Mouse (Mus musculus): ENCODE data around the gene Pigz. TPM values are rescaled to one million over a fixed set of nuclear protein-coding genes. Genes with fewer than 3 reads are reported as not detected.

Gene Pigz
- total and polyA plus RNA-seq, 3 experiments = 1.7 to 2.9 (median 2.3) TPM

- WGBS = 79% methylated on average over 6 of the region's 6 CpGs
- Histone ChIP-seq H3K4me1 (ENCODE audit: control insufficient read depth, insufficient read depth, low read length) (no peaks in the 10 kb centered on the region), H3K4me3 (no peak overlapping the region), H3K36me3 (ENCODE audit: control insufficient read depth, insufficient read depth, low read length) (no peaks in the 10 kb centered on the region), H3K79me2 (replicated peaks; ENCODE audit: control insufficient read depth, insufficient read depth, low read length) (no peaks in the 10 kb centered on the region), H3K9ac (ENCODE audit: low read depth, low read length) (no peak overlapping the region), H3K27ac (no peak overlapping the region), H3K27me3 (ENCODE audit: control insufficient read depth, insufficient read depth, low read length) (no peaks in the 10 kb centered on the region)
- TF ChIP-seq CTCF (IDR thresholded peaks at IDR 0.05) (no peak), EP300 (IDR thresholded peaks at IDR 0.05; ENCODE audit: insufficient read depth, low read depth, low read length) (no peak), POLR2A (IDR thresholded peaks at IDR 0.05; ENCODE audit: insufficient read depth, low read depth, low read length) (no peak)
- intact Hi-C loops (cut with DNase I) = no loop called here
- DNase-seq = no peak
These were observed 7.6 kb upstream of the Pigz start for GRCm38 (mm10) chr16:31926091-31926490.

GRCm38 (mm10) chr16:31926547-31927182, 7.0 kb upstream of the Pigz start:
- H3K4me3 ChIP-seq = no peak overlapping the region
- H3K79me2 ChIP-seq (replicated peaks; ENCODE audit: control insufficient read depth, insufficient read depth, low read length) = no peaks in the 10 kb centered on the region
- H3K27me3 ChIP-seq (ENCODE audit: control insufficient read depth, insufficient read depth, low read length) = no peaks in the 10 kb centered on the region
- no peak overlapping the region for H3K27ac ChIP-seq
- no peak overlapping the region for H3K9ac ChIP-seq (ENCODE audit: low read depth, low read length)
- no peaks in the 10 kb centered on the region for H3K4me1 ChIP-seq (ENCODE audit: control insufficient read depth, insufficient read depth, low read length)
- TF ChIP-seq CTCF (IDR thresholded peaks at IDR 0.05) = no peak
- TF ChIP-seq POLR2A (IDR thresholded peaks at IDR 0.05; ENCODE audit: insufficient read depth, low read depth, low read length) = no peak
- TF ChIP-seq EP300 (IDR thresholded peaks at IDR 0.05; ENCODE audit: insufficient read depth, low read depth, low read length) = no peak
- intact Hi-C loops (cut with DNase I) = no loop called here
- WGBS = 85% methylated on average over 13 of the region's 13 CpGs
- DNase-seq = no peak
- no peaks in the 10 kb centered on the region for H3K36me3 ChIP-seq (ENCODE audit: control insufficient read depth, insufficient read depth, low read length)

GRCm38 (mm10) chr16:31927412-31927811, 6.2 kb upstream of the Pigz start:
- Histone ChIP-seq H3K9ac (ENCODE audit: low read depth, low read length) (no peak overlapping the region), H3K36me3 (ENCODE audit: control insufficient read depth, insufficient read depth, low read length) (no peaks in the 10 kb centered on the region), H3K27ac (no peak overlapping the region), H3K4me3 (no peak overlapping the region), H3K4me1 (ENCODE audit: control insufficient read depth, insufficient read depth, low read length) (no peaks in the 10 kb centered on the region), H3K27me3 (ENCODE audit: control insufficient read depth, insufficient read depth, low read length) (no peaks in the 10 kb centered on the region), H3K79me2 (replicated peaks; ENCODE audit: control insufficient read depth, insufficient read depth, low read length) (no peaks in the 10 kb centered on the region)
- intact Hi-C loops (cut with DNase I) = no loop called here
- 82% methylated on average over 5 of the region's 5 CpGs for WGBS
- no peak for TF ChIP-seq CTCF (IDR thresholded peaks at IDR 0.05)
- no peak for TF ChIP-seq EP300 (IDR thresholded peaks at IDR 0.05; ENCODE audit: insufficient read depth, low read depth, low read length)
- TF ChIP-seq POLR2A (IDR thresholded peaks at IDR 0.05; ENCODE audit: insufficient read depth, low read depth, low read length) = no peak
- DNase-seq = no peak

DNA sequence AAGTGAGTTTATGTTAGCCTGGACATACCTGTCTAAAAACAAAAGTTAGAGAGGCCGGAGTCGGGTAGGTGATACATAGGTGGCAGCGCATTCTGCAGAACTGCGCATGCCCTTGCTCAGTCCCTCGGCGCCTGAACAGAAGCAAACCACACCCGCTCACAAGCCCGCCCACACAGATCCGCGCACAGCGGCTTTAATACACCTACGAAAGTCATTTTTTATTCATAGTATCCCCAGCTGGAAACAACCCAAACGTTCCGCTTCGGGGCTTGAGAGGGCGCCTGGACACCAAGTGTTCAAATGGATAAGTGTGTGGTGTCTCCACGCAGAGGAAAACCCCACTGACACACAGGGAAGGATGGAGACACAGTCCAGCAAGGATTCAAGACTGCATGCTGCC, 2.3 kb upstream of the Pigz start:
- no peak overlapping the region for H3K9ac ChIP-seq (ENCODE audit: low read depth, low read length)

DNA sequence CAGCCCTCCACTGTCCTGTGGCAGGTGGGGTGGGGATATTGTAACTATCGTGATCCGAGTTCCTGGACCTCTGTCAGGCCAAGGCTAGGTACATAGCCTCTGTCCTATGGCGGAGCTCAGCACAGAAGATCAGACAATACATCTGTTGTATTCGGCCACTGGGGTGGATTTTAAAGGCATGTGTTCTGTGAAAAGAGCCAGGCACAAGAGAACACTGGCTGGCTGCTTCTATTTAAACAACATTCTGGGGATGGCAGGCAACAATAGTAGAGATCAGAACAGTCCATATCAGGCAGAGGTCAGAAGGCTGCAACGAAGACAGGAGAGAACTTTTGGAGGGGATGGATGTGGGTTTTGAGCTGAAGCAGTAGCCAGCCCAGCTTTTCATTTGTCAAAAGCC, 1.4 kb upstream of the Pigz start:
- 70% methylated on average over 5 of the region's 5 CpGs for WGBS
- no peak for TF ChIP-seq POLR2A (IDR thresholded peaks at IDR 0.05; ENCODE audit: insufficient read depth, low read depth, low read length)
- TF ChIP-seq EP300 (IDR thresholded peaks at IDR 0.05; ENCODE audit: insufficient read depth, low read depth, low read length) = no peak
- TF ChIP-seq CTCF (IDR thresholded peaks at IDR 0.05) = no peak
- Histone ChIP-seq H3K4me3 (no peak overlapping the region), H3K79me2 (replicated peaks; ENCODE audit: control insufficient read depth, insufficient read depth, low read length) (no peaks in the 10 kb centered on the region), H3K27ac (no peak overlapping the region), H3K36me3 (ENCODE audit: control insufficient read depth, insufficient read depth, low read length) (no peaks in the 10 kb centered on the region), H3K27me3 (ENCODE audit: control insufficient read depth, insufficient read depth, low read length) (peaks cover 4% of the 10 kb centered on the region; the same call in 1 of the 2 replicates), H3K4me1 (ENCODE audit: control insufficient read depth, insufficient read depth, low read length) (no peaks in the 10 kb centered on the region), H3K9ac (ENCODE audit: low read depth, low read length) (no peak overlapping the region)
- no peak for DNase-seq
- intact Hi-C loops (cut with DNase I) = no loop called here

More for the DNA sequence above, 2.3 kb upstream of the Pigz start:
- H3K4me1 ChIP-seq (ENCODE audit: control insufficient read depth, insufficient read depth, low read length) = no peaks in the 10 kb centered on the region
- no peak for DNase-seq
- no peaks in the 10 kb centered on the region for H3K79me2 ChIP-seq (replicated peaks; ENCODE audit: control insufficient read depth, insufficient read depth, low read length)
- no peaks in the 10 kb centered on the region for H3K36me3 ChIP-seq (ENCODE audit: control insufficient read depth, insufficient read depth, low read length)
- no peak overlapping the region for H3K27ac ChIP-seq
- H3K4me3 ChIP-seq = no peak overlapping the region
- WGBS = 66% methylated on average over 17 of the region's 17 CpGs
- TF ChIP-seq POLR2A (IDR thresholded peaks at IDR 0.05; ENCODE audit: insufficient read depth, low read depth, low read length) (no peak), EP300 (IDR thresholded peaks at IDR 0.05; ENCODE audit: insufficient read depth, low read depth, low read length) (no peak), CTCF (IDR thresholded peaks at IDR 0.05) (no peak)
- intact Hi-C loops (cut with DNase I) = no loop called here
- H3K27me3 ChIP-seq (ENCODE audit: control insufficient read depth, insufficient read depth, low read length) = peaks cover 4% of the 10 kb centered on the region; the same call in 1 of the 2 replicates

GRCm38 (mm10) chr16:31932840-31933697, 582 bp upstream of the Pigz start:
- WGBS = under 1% methylated on average over 50 of the region's 50 CpGs
- Histone ChIP-seq H3K36me3 (ENCODE audit: control insufficient read depth, insufficient read depth, low read length) (no peaks in the 10 kb centered on the region), H3K79me2 (replicated peaks; ENCODE audit: control insufficient read depth, insufficient read depth, low read length) (no peaks in the 10 kb centered on the region), H3K4me1 (ENCODE audit: control insufficient read depth, insufficient read depth, low read length) (no peaks in the 10 kb centered on the region), H3K9ac (ENCODE audit: low read depth, low read length) (peak overlapping the region; percentile 80), H3K27ac (peak overlapping the region; percentile 73), H3K4me3 (peak overlapping the region; percentile 68), H3K27me3 (ENCODE audit: control insufficient read depth, insufficient read depth, low read length) (peaks cover 4% of the 10 kb centered on the region; the same call in 1 of the 2 replicates)
- TF ChIP-seq CTCF (IDR thresholded peaks at IDR 0.05) (0 out of 2 replicates have a peak, but pooled peaks have one; percentile 99), POLR2A (IDR thresholded peaks at IDR 0.05; ENCODE audit: insufficient read depth, low read depth, low read length) (peak; percentile 37; the same call in 1 of the 2 replicates), EP300 (IDR thresholded peaks at IDR 0.05; ENCODE audit: insufficient read depth, low read depth, low read length) (peak; percentile 58; the same call in 1 of the 2 replicates)
- DNase-seq = peak; percentile 87 to 91
- intact Hi-C loops (cut with DNase I) = no loop called here

All from heart, adult 2 months (tissue).